ENCODE assay signal across 10 mouse cellular contexts in genomic region chr19:24173020-24173419, GRCm38 (mm10). TPM values are rescaled to one million over a fixed set of nuclear protein-coding genes. Genes with fewer than 3 reads are reported as not detected.
DNase-seq lines count a peak whose midpoint lies in the region; ATAC-seq and TF ChIP-seq lines count a peak whose summit lies in the region.
"Had no signal": no experiment of that assay in that cellular context is flagged by ENCODE, and none has a peak within 500 bp of the region (broad histone marks: within the 10 kb centered on the region; RNA-seq: fewer than 3 reads in every experiment).

No protein-coding gene starts in this region.

- no peak for TF ChIP-seq POLR2A in bone marrow macrophage, adult 2 months (IDR thresholded peaks at IDR 0.05; ENCODE audit: borderline replicate concordance, low read depth, low read length)

- peak overlapping the region; percentile 82 for H3K4me2 ChIP-seq in heart, embryonic 13.5 days
- H3K4me2 ChIP-seq in hindbrain, embryonic 16.5 days (ENCODE audit: low read length): peak overlapping the region; percentile 74
- peak overlapping the region; percentile 81 for H3K4me2 ChIP-seq in midbrain, embryonic 15.5 days

- TF ChIP-seq CTCF in bone marrow macrophage, adult 2 months (IDR thresholded peaks at IDR 0.05; ENCODE audit: low read depth, low read length): no peak

- no peaks in the 10 kb centered on the region for H3K36me3 ChIP-seq in heart, embryonic 13.5 days
- H3K36me3 ChIP-seq in hindbrain, embryonic 16.5 days (ENCODE audit: control insufficient read depth, insufficient read depth, low read length): no peaks in the 10 kb centered on the region
- H3K36me3 ChIP-seq in midbrain, embryonic 15.5 days (replicated peaks): no peaks in the 10 kb centered on the region

- DNase-seq in heart, adult 18-20 months: no peak
- DNase-seq in left cerebral cortex, adult 9 months (ENCODE audit: low spot score in 2 of 2): no peak
- no peak for DNase-seq in left cerebral cortex, adult 11 months (ENCODE audit: low spot score)
- DNase-seq: kidney, adult 9 months; retina, postnatal 1 day had no signal

- no peak for ATAC-seq in heart, embryonic 13.5 days (ENCODE audit: extremely low read depth, insufficient number of reproducible peaks, low FRiP score, low TSS enrichment)
- no peak for ATAC-seq in hindbrain, embryonic 16.5 days
- ATAC-seq in midbrain, embryonic 15.5 days (replicated peaks): no peak
- no peak for ATAC-seq in inflammation-experienced regulatory T-cells, adult 6 months

- H3K4me3 ChIP-seq in heart, embryonic 13.5 days: peak overlapping the region; percentile 89
- H3K4me3 ChIP-seq in bone marrow macrophage, adult 2 months (ENCODE audit: insufficient read depth, low read length): peak overlapping the region; percentile 88; the same call in 1 of the 2 replicates
- H3K4me3 ChIP-seq in hindbrain, embryonic 16.5 days (ENCODE audit: low read length): peak overlapping the region; percentile 79
- H3K4me3 ChIP-seq in midbrain, embryonic 15.5 days: peak overlapping the region; percentile 48

- H3K4me1 ChIP-seq in heart, embryonic 13.5 days: peaks cover 62% of the 10 kb centered on the region
- H3K4me1 ChIP-seq in bone marrow macrophage, adult 2 months (ENCODE audit: control insufficient read depth, insufficient read depth, low read length): peaks cover 27% of the 10 kb centered on the region
- H3K4me1 ChIP-seq in hindbrain, embryonic 16.5 days (ENCODE audit: control insufficient read depth, insufficient read depth, low read depth, low read length): peaks cover 4% of the 10 kb centered on the region
- H3K4me1 ChIP-seq in midbrain, embryonic 15.5 days: peaks cover 18% of the 10 kb centered on the region

- no peaks in the 10 kb centered on the region for H3K9me3 ChIP-seq in heart, embryonic 13.5 days
- no peaks in the 10 kb centered on the region for H3K9me3 ChIP-seq in hindbrain, embryonic 16.5 days (ENCODE audit: control insufficient read depth, low read length)
- H3K9me3 ChIP-seq in midbrain, embryonic 15.5 days: no peaks in the 10 kb centered on the region

- 28% methylated on average over 6 of the region's 6 CpGs for WGBS in heart, embryonic 13.5 days
- WGBS in hindbrain, embryonic 16.5 days: 20% methylated on average over 6 of the region's 6 CpGs
- WGBS in midbrain, embryonic 15.5 days: 23% methylated on average over 6 of the region's 6 CpGs

- peak overlapping the region; percentile 94 for H3K27ac ChIP-seq in heart, embryonic 13.5 days (replicated peaks)
- H3K27ac ChIP-seq in bone marrow macrophage, adult 2 months (ENCODE audit: insufficient read depth, low read depth, low read length): no peak overlapping the region
- no peak overlapping the region for H3K27ac ChIP-seq in hindbrain, embryonic 16.5 days (ENCODE audit: low read depth, low read length)
- H3K27ac ChIP-seq in midbrain, embryonic 15.5 days: no peak overlapping the region

- H3K9ac ChIP-seq in heart, embryonic 13.5 days: peak overlapping the region; percentile 96
- no peak overlapping the region for H3K9ac ChIP-seq in hindbrain, embryonic 16.5 days (ENCODE audit: low read depth, low read length)
- H3K9ac ChIP-seq in midbrain, embryonic 15.5 days: no peak overlapping the region

- no peaks in the 10 kb centered on the region for H3K27me3 ChIP-seq in heart, embryonic 13.5 days (replicated peaks)
- H3K27me3 ChIP-seq in hindbrain, embryonic 16.5 days (replicated peaks; ENCODE audit: control insufficient read depth, insufficient read depth, low read length): no peaks in the 10 kb centered on the region
- no peaks in the 10 kb centered on the region for H3K27me3 ChIP-seq in midbrain, embryonic 15.5 days (replicated peaks)

RNA-seq across cellular contexts. Expression of gene Tjp2, which starts 51.8 kb away (rescaled TPM):
- 21.6 and 22.7 TPM in 2 replicates for polyA plus RNA-seq in heart, embryonic 13.5 days (2015; fragmentation: Nextera tagmentation; extraction: Ambion mirVana)
- total RNA-seq in heart, adult 18-20 months (2021): 10 to 100 TPM; 13.3 to 15.3 TPM
- polyA plus RNA-seq in bone marrow macrophage, adult 2 months (2012; ENCODE audit: insufficient read depth, insufficient read length, missing spikeins): 6.0 and 6.5 TPM in 2 replicates
- 10.1 and 12.6 TPM in 2 replicates for polyA plus RNA-seq in hindbrain, embryonic 16.5 days (2015; fragmentation: Nextera tagmentation; extraction: Ambion mirVana)
- 13.9 and 14.4 TPM in 2 replicates for polyA plus RNA-seq in midbrain, embryonic 15.5 days (2015; fragmentation: Nextera tagmentation; extraction: Ambion mirVana)
- polyA plus RNA-seq in inflammation-experienced regulatory T-cells, adult 6 months (2017; shearing (Covaris generic)): 1 to 10 TPM; 5.3 to 9.5 (median 5.4) TPM
